In genomic region chr1:121335789-121336188, GRCm38 (mm10) we compare ENCODE assay signal across 15 mouse cellular contexts.
"Had no signal": no experiment of that assay in that cellular context is flagged by ENCODE, and none has a peak within 500 bp of the region (broad histone marks: within the 10 kb centered on the region; RNA-seq: fewer than 3 reads in every experiment).

No protein-coding gene starts in this region.

- H3K9ac ChIP-seq: neural tube, embryonic 15.5 days; stomach, embryonic 15.5 days had no signal

- H3K36me3 ChIP-seq: neural tube, embryonic 15.5 days; stomach, embryonic 15.5 days had no signal

- H3K27me3 ChIP-seq: neural tube, embryonic 15.5 days; stomach, embryonic 15.5 days had no signal

- H3K9me3 ChIP-seq: neural tube, embryonic 15.5 days; stomach, embryonic 15.5 days had no signal

- H3K4me3 ChIP-seq: neural tube, embryonic 15.5 days; stomach, embryonic 15.5 days had no signal

- H3K4me2 ChIP-seq: neural tube, embryonic 15.5 days; stomach, embryonic 15.5 days had no signal

- H3K27ac ChIP-seq: neural tube, embryonic 15.5 days; stomach, embryonic 15.5 days; stomach, postnatal 0 days had no signal

- DNase-seq: retina, postnatal 1 day; right cerebral cortex, adult 18-20 months; right cerebral cortex, postnatal 14 days; right cerebral cortex, postnatal 25 days; right cerebral cortex, postnatal 4 days; spleen, adult 18-20 months; thymus, adult 18-20 months; thymus, adult 2 months; thymus, postnatal 14 days; thymus, postnatal 25 days; thymus, postnatal 36 days; thymus, postnatal 4 days had no signal

- H3K4me1 ChIP-seq: neural tube, embryonic 15.5 days; stomach, embryonic 15.5 days had no signal
